Mouse (Mus musculus) adrenal gland, postnatal 10 days (tissue): ENCODE measurements around the gene Kcnma1. TPM values are rescaled to one million over a fixed set of nuclear protein-coding genes. Genes with fewer than 3 reads are reported as not detected.
A peak's percentile ranks its signal among the peaks of the same experiment; 100 is the strongest.

Experiments
- DNase-seq: peaks from one replicate; pipeline ENCODE4 v3.0.0; 2021; ENCODE audit warnings: mixed read lengths
- total RNA-seq, 2 experiments: library from RNA; stranded (reverse); gene quantifications; 2 replicates each; pipeline ENCODE4 v1.2.3; 2021

Gene Kcnma1
- total RNA-seq, 2 experiments from 2014 or later: 27.2 to 48.2 TPM

- DNase-seq: peak; percentile 39
These were observed 584.3 kb downstream of the Kcnma1 start for GRCm38 (mm10) chr14:23430006-23430405.

GRCm38 (mm10) chr14:23429043-23429442, 585.2 kb downstream of the Kcnma1 start:
- DNase-seq: peak; percentile 12

- no peak for DNase-seq
These were observed 591.7 kb downstream of the Kcnma1 start for GRCm38 (mm10) chr14:23422481-23423040.

GRCm38 (mm10) chr14:23418955-23419354, 595.3 kb downstream of the Kcnma1 start:
- DNase-seq: no peak

GRCm38 (mm10) chr14:23407051-23407450, 607.2 kb downstream of the Kcnma1 start:
- DNase-seq: no peak

GRCm38 (mm10) chr14:23400777-23401469, 613.4 kb downstream of the Kcnma1 start:
- DNase-seq: peak; percentile 66

- DNase-seq: no peak
These were observed 616.6 kb downstream of the Kcnma1 start for GRCm38 (mm10) chr14:23397642-23398041.

- DNase-seq: no peak
These were observed 622.7 kb downstream of the Kcnma1 start for GRCm38 (mm10) chr14:23391566-23391965.

GRCm38 (mm10) chr14:23390768-23391167, 623.5 kb downstream of the Kcnma1 start:
- DNase-seq: no peak

GRCm38 (mm10) chr14:23390161-23390560, 624.1 kb downstream of the Kcnma1 start:
- DNase-seq: no peak

GRCm38 (mm10) chr14:23386786-23387185, 627.5 kb downstream of the Kcnma1 start:
- no peak for DNase-seq

- no peak for DNase-seq
These were observed 628.3 kb downstream of the Kcnma1 start for GRCm38 (mm10) chr14:23385776-23386608.

GRCm38 (mm10) chr14:23378351-23379087, 635.8 kb downstream of the Kcnma1 start:
- no peak for DNase-seq

- DNase-seq: no peak
These were observed 642.3 kb downstream of the Kcnma1 start for GRCm38 (mm10) chr14:23372021-23372420.

GRCm38 (mm10) chr14:23360491-23360995, 653.7 kb downstream of the Kcnma1 start:
- no peak for DNase-seq

GRCm38 (mm10) chr14:23358776-23359175, 655.5 kb downstream of the Kcnma1 start:
- no peak for DNase-seq

GRCm38 (mm10) chr14:23357529-23358278, 656.6 kb downstream of the Kcnma1 start:
- no peak for DNase-seq

GRCm38 (mm10) chr14:23326786-23327185, 687.5 kb downstream of the Kcnma1 start:
- DNase-seq: no peak

GRCm38 (mm10) chr14:23305288-23305687, 709.0 kb downstream of the Kcnma1 start:
- DNase-seq: no peak

GRCm38 (mm10) chr14:23300443-23300842, 713.8 kb downstream of the Kcnma1 start:
- DNase-seq: no peak

- DNase-seq: no peak
These were observed 723.7 kb downstream of the Kcnma1 start for GRCm38 (mm10) chr14:23290634-23291033.
